Mouse (Mus musculus): Measurements from ENCODE around the gene Slx4.

DNA sequence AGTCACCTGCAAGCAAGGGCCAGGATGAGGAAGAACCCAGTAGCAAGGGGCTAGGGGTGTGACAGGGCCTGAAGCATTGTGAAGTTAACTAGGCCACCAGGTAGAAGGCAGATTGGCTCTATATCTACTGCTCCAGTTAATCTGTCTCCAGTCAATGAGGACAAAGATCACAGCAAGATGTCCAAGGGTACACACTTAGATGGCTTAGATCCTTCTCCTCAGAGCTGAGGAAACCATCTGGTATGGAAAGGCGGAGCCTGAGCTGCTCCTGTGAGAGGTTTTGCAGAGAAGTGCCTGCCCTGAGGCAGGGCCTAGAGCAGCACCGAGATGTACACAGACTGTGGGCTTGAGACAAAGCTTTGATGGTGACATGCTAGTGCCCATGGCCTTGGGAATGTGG, 40.5 kb upstream of the Slx4 start:
- TF ChIP-seq CTCF (conservative IDR thresholded peaks at IDR 0.05; ENCODE audit: insufficient read depth, insufficient read length, low read depth, low read length) (no peak), POLR2A (IDR thresholded peaks at IDR 0.05; ENCODE audit: low read depth, low read length) (no peak)

All from kidney, adult 2 months (tissue).